ENCODE assay signal across 8 mouse cellular contexts in the genomic region with DNA sequence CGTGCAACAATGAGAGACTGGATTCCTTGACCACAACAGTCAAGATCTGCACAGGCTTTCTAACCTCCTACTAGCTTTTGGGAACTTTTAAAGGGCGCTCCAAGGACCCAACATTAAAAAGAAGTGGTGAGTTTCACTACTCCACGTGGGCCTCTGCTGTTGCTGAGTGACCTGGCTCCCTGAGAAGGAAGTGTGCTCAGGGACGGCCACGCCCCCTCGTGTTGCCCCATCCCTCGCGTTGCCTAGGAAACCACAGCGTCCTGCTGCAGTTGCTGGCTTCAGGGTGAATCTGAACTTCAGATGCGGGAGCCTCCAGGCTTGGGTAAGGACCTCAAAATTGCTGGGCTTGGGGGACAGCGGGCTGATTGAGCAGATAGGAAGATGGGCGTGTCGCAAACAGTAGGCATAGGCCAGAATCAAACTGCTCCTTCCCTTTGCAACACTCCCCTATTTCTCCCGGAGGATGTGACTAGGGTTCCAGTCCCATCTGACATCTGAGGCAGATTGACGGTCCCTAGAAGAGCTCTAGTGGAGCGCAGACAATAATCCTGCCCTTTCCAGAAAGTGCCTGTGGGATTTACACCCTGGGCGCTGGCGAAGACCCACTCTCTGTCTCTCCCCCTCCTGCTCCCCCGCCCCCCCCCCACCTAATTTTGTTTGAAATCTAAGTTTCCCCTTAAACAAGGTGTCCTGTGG. TPM values are rescaled to one million over a fixed set of nuclear protein-coding genes. Genes with fewer than 3 reads are reported as not detected.
DNase-seq lines count a peak whose midpoint lies in the region; ATAC-seq lines count a peak whose summit lies in the region.

A gene (plus strand): TSS at position 238 of the 696 bp plus-strand sequence.

- no peak within 1 kb of the TSS for H3K27ac ChIP-seq in embryonic facial prominence, embryonic 11.5 days (replicated peaks; ENCODE audit: low read depth, low read length)
- H3K27ac ChIP-seq in heart, embryonic 12.5 days (ENCODE audit: poor library complexity, severe bottlenecking) = no peak within 1 kb of the TSS
- peak within 1 kb of the TSS; percentile 19; the same call in 1 of the 2 replicates for H3K27ac ChIP-seq in kidney, embryonic 16.5 days (ENCODE audit: low read length)
- H3K27ac ChIP-seq in liver, embryonic 13.5 days = no peak within 1 kb of the TSS
- H3K27ac ChIP-seq in stomach, embryonic 14.5 days (ENCODE audit: low read length) = no peak within 1 kb of the TSS

- H3K27me3 ChIP-seq in embryonic facial prominence, embryonic 11.5 days (ENCODE audit: control insufficient read depth, insufficient read depth, low read length) = no peaks in the 10 kb centered on the region
- peaks cover 10% of the 10 kb centered on the region; the same call in 1 of the 2 replicates for H3K27me3 ChIP-seq in heart, embryonic 12.5 days (replicated peaks)
- H3K27me3 ChIP-seq in kidney, embryonic 16.5 days (ENCODE audit: insufficient read depth, low read length) = no peaks in the 10 kb centered on the region; the same call in 1 of the 2 replicates
- no peaks in the 10 kb centered on the region for H3K27me3 ChIP-seq in liver, embryonic 13.5 days
- no peaks in the 10 kb centered on the region for H3K27me3 ChIP-seq in stomach, embryonic 14.5 days (ENCODE audit: control insufficient read depth, insufficient read depth, low read length)

- no peak within 1 kb of the TSS for H3K4me3 ChIP-seq in embryonic facial prominence, embryonic 11.5 days (ENCODE audit: low read depth, low read length)
- H3K4me3 ChIP-seq in heart, embryonic 12.5 days = no peak within 1 kb of the TSS
- H3K4me3 ChIP-seq in kidney, embryonic 16.5 days (ENCODE audit: low read length) = peak within 1 kb of the TSS; percentile 21; the same call in 1 of the 2 replicates
- no peak within 1 kb of the TSS for H3K4me3 ChIP-seq in liver, embryonic 13.5 days (replicated peaks)
- no peak within 1 kb of the TSS for H3K4me3 ChIP-seq in stomach, embryonic 14.5 days (ENCODE audit: low read depth, low read length)

- peak; percentile 14 to 27 for DNase-seq in cerebellum, postnatal 14 days
- peak; percentile 89 for DNase-seq in embryonic facial prominence, embryonic 11.5 days (ENCODE audit: low spot score)
- DNase-seq in liver, embryonic 13.5 days = peak; percentile 23

- H3K9me3 ChIP-seq in embryonic facial prominence, embryonic 11.5 days (replicated peaks; ENCODE audit: control insufficient read depth, low read length) = no peaks in the 10 kb centered on the region
- no peaks in the 10 kb centered on the region for H3K9me3 ChIP-seq in heart, embryonic 12.5 days (replicated peaks)
- no peaks in the 10 kb centered on the region for H3K9me3 ChIP-seq in kidney, embryonic 16.5 days (ENCODE audit: low read length)
- no peaks in the 10 kb centered on the region for H3K9me3 ChIP-seq in liver, embryonic 13.5 days (replicated peaks)
- no peaks in the 10 kb centered on the region for H3K9me3 ChIP-seq in stomach, embryonic 14.5 days (ENCODE audit: control insufficient read depth, low read depth, low read length)

- H3K9ac ChIP-seq in embryonic facial prominence, embryonic 11.5 days (replicated peaks; ENCODE audit: low read length) = no peak within 1 kb of the TSS
- peak within 1 kb of the TSS; percentile 4; the same call in 1 of the 2 replicates for H3K9ac ChIP-seq in heart, embryonic 12.5 days
- no peak within 1 kb of the TSS; the same call in 1 of the 2 replicates for H3K9ac ChIP-seq in kidney, embryonic 16.5 days (replicated peaks; ENCODE audit: low read length)
- no peak within 1 kb of the TSS for H3K9ac ChIP-seq in liver, embryonic 13.5 days
- H3K9ac ChIP-seq in stomach, embryonic 14.5 days (replicated peaks; ENCODE audit: low read depth, low read length) = no peak within 1 kb of the TSS

- 13% methylated on average over 19 of the region's 19 CpGs for WGBS in embryonic facial prominence, embryonic 11.5 days
- 18% methylated on average over 19 of the region's 19 CpGs for WGBS in heart, embryonic 12.5 days
- 9% methylated on average over 19 of the region's 19 CpGs for WGBS in kidney, embryonic 16.5 days
- WGBS in liver, embryonic 13.5 days (ENCODE audit: insufficient replicate concordance) = 18% methylated on average over 19 of the region's 19 CpGs
- WGBS in stomach, embryonic 14.5 days = 13% methylated on average over 19 of the region's 19 CpGs

- H3K4me1 ChIP-seq in embryonic facial prominence, embryonic 11.5 days (ENCODE audit: control insufficient read depth, insufficient read depth, low read length) = no peaks in the 10 kb centered on the region
- H3K4me1 ChIP-seq in heart, embryonic 12.5 days (replicated peaks) = peaks cover 8% of the 10 kb centered on the region
- H3K4me1 ChIP-seq in kidney, embryonic 16.5 days (ENCODE audit: insufficient read depth, low read length) = peaks cover 14% of the 10 kb centered on the region
- H3K4me1 ChIP-seq in liver, embryonic 13.5 days (replicated peaks) = peaks cover 8% of the 10 kb centered on the region
- H3K4me1 ChIP-seq in stomach, embryonic 14.5 days (ENCODE audit: control insufficient read depth, insufficient read depth, low read length) = peaks cover 6% of the 10 kb centered on the region

- no peak within 1 kb of the TSS; the same call in 1 of the 2 replicates for H3K4me2 ChIP-seq in embryonic facial prominence, embryonic 11.5 days (ENCODE audit: low read depth, low read length)
- peak within 1 kb of the TSS; percentile 60 for H3K4me2 ChIP-seq in heart, embryonic 12.5 days
- H3K4me2 ChIP-seq in kidney, embryonic 16.5 days (replicated peaks; ENCODE audit: low read depth, low read length) = peak within 1 kb of the TSS; percentile 36
- H3K4me2 ChIP-seq in liver, embryonic 13.5 days = no peak within 1 kb of the TSS
- H3K4me2 ChIP-seq in stomach, embryonic 14.5 days (replicated peaks; ENCODE audit: low read depth, low read length) = no peak within 1 kb of the TSS; the same call in 1 of the 2 replicates

- ATAC-seq in cerebellum, adult (ENCODE audit: insufficient number of reproducible peaks, low FRiP score, low TSS enrichment) = no peak
- peak; percentile 80; the same call in 1 of the 2 replicates for ATAC-seq in embryonic facial prominence, embryonic 11.5 days (replicated peaks; ENCODE audit: insufficient number of reproducible peaks, low FRiP score, low TSS enrichment, low read depth)
- ATAC-seq in heart, embryonic 12.5 days (ENCODE audit: insufficient number of reproducible peaks, low FRiP score) = no peak
- ATAC-seq in kidney, embryonic 16.5 days (ENCODE audit: low FRiP score, low TSS enrichment) = peak; percentile 86
- peak; percentile 23; the same call in 1 of the 2 replicates for ATAC-seq in liver, embryonic 13.5 days (ENCODE audit: low read depth)
- peak; percentile 99 for ATAC-seq in monocyte, adult 5-6 weeks (replicated peaks; ENCODE audit: insufficient number of reproducible peaks, low FRiP score, low TSS enrichment, poor library complexity, severe bottlenecking)
- peak; percentile 78; the same call in 1 of the 2 replicates for ATAC-seq in stomach, embryonic 14.5 days (ENCODE audit: insufficient number of reproducible peaks, insufficient read depth, low FRiP score, low read depth)

- no peaks in the 10 kb centered on the region for H3K36me3 ChIP-seq in embryonic facial prominence, embryonic 11.5 days (replicated peaks; ENCODE audit: control insufficient read depth, insufficient read depth, low read depth, low read length)
- H3K36me3 ChIP-seq in heart, embryonic 12.5 days = no peaks in the 10 kb centered on the region
- H3K36me3 ChIP-seq in kidney, embryonic 16.5 days (ENCODE audit: insufficient read depth, low read length) = no peaks in the 10 kb centered on the region
- H3K36me3 ChIP-seq in liver, embryonic 13.5 days = no peaks in the 10 kb centered on the region
- H3K36me3 ChIP-seq in stomach, embryonic 14.5 days (ENCODE audit: control insufficient read depth, insufficient read depth, low read length) = no peaks in the 10 kb centered on the region

RNA-seq across cellular contexts. Expression of the gene that starts here (rescaled TPM):
- polyA plus RNA-seq in embryonic facial prominence, embryonic 11.5 days (2014; fragmentation: Nextera tagmentation; extraction: Ambion mirVana) = not detected in 2 replicates
- 0.15 and 0.18 TPM in 2 replicates for polyA plus RNA-seq in heart, embryonic 12.5 days (2016; fragmentation: Nextera tagmentation; extraction: Ambion mirVana)
- polyA plus RNA-seq in kidney, embryonic 16.5 days (2015; fragmentation: Nextera tagmentation; extraction: Ambion mirVana) = 0.79 and 0.86 TPM in 2 replicates
- 0.07 TPM in 2 replicates for polyA plus RNA-seq in liver, embryonic 13.5 days (2015; fragmentation: Nextera tagmentation; extraction: Ambion mirVana)
- 0.10 to 0.21 TPM in 2 of 3 replicates, not detected in the other for total RNA-seq in monocyte, adult 5-6 weeks (2017)
- 0.06 and 0.29 TPM in 2 replicates for polyA plus RNA-seq in stomach, embryonic 14.5 days (2014; fragmentation: Nextera tagmentation; extraction: Ambion mirVana)

Comparison
In these comparisons a context has a peak if more than half of its experiments do, and no peak if none do; other contexts are left out.
1. Peak in DNase-seq and ATAC-seq in embryonic facial prominence, embryonic 11.5 days; RNA of the gene not detected or under 1 TPM.
2. Peak in ATAC-seq, H3K4me3 ChIP-seq, H3K27ac ChIP-seq and H3K4me2 ChIP-seq in kidney, embryonic 16.5 days; RNA of the gene not detected or under 1 TPM.
3. Peak in DNase-seq and ATAC-seq in liver, embryonic 13.5 days; RNA of the gene not detected or under 1 TPM.
4. Peak in ATAC-seq in monocyte, adult 5-6 weeks; RNA of the gene not detected or under 1 TPM.
5. Peak in ATAC-seq in stomach, embryonic 14.5 days; RNA of the gene not detected or under 1 TPM.
6. DNase-seq: peak in every context shown above with its lines; median percentile 89 in embryonic facial prominence, embryonic 11.5 days; 23 in liver, embryonic 13.5 days; 20 in cerebellum, postnatal 14 days.